Mouse (Mus musculus): ENCODE data around the gene Samd11. TPM values are rescaled to one million over a fixed set of nuclear protein-coding genes. Genes with fewer than 3 reads are reported as not detected.

The Samd11 gene
- 1 to 10 TPM; 4.7 to 5.3 TPM for total RNA-seq (2021)

DNA sequence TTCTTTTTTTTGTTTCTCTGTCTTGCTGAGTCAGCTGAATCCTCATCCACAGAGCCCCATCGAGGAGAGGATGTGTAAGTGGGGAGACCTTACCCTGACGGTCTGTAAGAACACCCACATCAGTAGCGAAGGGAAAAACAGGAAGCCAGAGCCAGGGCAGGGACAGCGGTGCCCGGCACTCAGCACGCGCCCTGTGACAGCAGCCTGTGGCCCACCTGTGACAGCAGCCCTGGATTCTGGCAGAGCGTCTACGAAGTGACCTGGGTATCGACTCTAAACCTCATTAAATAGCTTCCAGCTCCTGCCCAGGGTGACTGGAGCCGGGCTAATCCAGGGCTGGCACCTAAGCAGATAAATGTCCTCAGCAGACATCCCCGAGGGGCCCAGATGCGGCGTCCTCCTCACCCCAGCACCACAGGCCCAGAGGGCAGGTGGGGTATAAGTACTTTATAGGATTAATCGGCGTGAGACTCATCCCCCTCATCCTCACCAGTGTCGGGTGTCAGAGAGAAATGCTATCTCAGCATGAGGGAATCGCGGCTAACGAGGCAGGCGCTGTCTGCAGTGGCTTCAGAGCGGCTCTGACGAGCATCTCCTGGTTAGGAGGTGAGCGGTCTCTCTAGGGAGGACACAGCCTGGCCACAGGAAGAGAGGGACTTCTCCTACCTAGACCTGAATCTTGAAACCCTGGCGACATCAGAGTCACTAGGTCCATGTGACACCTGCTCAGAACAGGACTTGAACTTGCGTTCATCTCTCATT, at the start of gene Samd11:
Gene Samd11, minus strand, starts transcription at position 580 of the 762 bp plus-strand sequence.
- DNase-seq = no peak
- intact Hi-C loops (cut with DNase I) = no loop called here

- intact Hi-C loops (cut with DNase I) = no loop called here
- DNase-seq = no peak
Measured at GRCm38 (mm10) chr4:156254361-156255077, 938 bp downstream of the Samd11 start.

GRCm38 (mm10) chr4:156253043-156253442, 2.4 kb downstream of the Samd11 start:
- DNase-seq = no peak
- intact Hi-C loops (cut with DNase I) = no loop called here

DNA sequence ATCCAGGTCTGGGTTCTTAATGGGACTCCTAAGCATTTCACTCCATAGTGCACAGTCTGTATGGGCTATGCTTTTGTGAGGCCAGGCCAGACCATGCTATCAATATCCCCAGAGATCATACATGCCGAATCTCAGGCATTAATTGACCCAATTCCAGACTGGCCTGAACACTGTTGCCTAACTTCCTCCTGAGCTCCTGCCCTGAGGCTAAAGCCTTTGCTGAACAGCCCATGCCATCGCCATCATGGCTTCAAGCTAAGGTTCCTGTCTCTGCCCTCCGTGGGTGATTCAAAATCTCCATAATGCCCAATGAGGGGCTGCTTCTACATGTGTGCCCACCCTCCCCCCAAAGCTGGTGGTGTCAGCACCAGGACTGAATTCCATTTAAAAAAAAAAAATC, 2.8 kb downstream of the Samd11 start:
- intact Hi-C loops (cut with DNase I) = no loop called here
- DNase-seq = no peak

- no peak for DNase-seq
- intact Hi-C loops (cut with DNase I) = no loop called here
Measured at GRCm38 (mm10) chr4:156252140-156252539, 3.3 kb downstream of the Samd11 start.

DNA sequence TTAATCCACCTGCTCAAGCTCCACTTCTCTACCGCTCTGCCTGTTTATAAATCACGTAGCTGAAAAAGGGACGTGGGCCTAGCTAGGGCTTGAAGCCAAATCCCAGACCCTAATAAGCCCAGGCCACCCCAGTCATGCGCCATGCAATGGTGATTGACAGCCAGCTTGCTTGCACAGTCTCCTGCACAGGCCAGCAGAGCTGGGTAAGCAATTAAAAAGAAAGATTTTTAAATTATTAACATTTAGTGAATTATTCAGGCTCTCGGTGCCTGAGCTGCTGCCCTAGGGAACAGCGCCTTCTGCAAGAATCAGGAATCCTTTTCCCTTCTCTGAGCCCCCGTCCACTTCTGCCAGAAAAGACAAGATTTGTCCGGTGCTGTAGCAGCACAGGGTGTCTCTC, 4.4 kb downstream of the Samd11 start:
- no peak for DNase-seq
- intact Hi-C loops (cut with DNase I) = no loop called here

- intact Hi-C loops (cut with DNase I) = no loop called here
Measured at GRCm38 (mm10) chr4:156249567-156249966, 5.9 kb downstream of the Samd11 start.

DNA sequence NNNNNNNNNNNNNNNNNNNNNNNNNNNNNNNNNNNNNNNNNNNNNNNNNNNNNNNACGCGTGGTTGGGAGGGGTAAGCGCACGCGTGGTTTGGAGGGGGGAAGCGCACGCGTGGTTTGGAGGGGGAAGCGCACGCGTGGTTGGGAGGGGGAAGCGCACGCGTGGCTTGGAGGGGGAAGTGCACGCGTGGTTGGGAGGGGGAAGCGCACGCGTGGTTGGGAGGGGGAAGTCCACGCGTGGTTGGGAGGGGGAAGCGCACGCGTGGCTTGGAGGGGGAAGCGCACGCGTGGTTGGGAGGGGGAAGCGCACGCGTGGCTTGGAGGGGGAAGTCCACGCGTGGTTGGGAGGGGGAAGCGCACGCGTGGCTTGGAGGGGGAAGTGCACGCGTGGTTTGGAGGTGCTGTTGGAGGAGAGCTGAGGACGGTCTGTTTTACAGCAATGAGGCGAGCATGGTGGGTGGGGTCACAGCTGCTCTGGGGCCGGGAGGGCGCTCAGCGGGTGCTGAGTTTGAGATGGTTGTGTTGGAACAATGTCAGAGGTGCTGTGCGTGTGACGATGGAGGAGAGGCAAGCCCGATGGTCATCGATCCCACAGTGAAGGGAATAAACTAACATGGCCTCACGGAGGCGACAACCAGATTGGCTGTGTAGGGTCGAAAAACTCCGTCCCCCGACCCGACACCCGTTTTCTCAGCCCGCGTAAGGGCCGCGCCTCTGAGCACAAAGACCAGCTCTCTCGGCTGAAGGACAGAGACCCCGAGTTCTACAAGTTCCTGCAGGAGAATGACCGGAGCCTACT, 18.6 kb downstream of the Samd11 start:
- DNase-seq = no peak
- intact Hi-C loops (cut with DNase I) = no loop called here

More at GRCm38 (mm10) chr4:156249567-156249966, 5.9 kb downstream of the Samd11 start:
- no peak for DNase-seq

- DNase-seq = peak; percentile 95
- intact Hi-C loops (cut with DNase I) = no loop called here
Measured at GRCm38 (mm10) chr4:156235808-156236533, 19.5 kb downstream of the Samd11 start, which contains the start of gene Noc2l. Noc2l (plus strand) TSS chr4:156236010.

DNA sequence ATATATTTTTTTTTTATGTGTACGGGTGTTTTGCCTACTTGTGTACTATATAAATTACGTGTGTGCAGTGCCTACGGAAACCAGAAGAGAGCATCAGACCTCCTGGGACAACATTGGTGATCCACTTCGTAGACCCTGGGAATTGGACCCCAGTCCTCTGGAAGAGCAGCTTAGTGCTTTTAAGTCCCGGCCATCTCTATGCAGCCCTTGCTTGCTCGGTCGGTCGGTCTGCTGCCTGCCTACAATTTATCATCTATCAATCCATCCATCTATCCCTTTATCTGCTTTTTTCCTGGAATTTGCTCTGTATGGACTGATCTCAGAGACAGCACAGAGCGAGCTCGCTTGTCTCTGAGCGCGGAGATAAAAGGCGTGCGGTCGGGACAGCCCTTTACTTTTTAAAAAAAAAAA, 20.1 kb downstream of the Samd11 start:
- DNase-seq = no peak
- intact Hi-C loops (cut with DNase I) = no loop called here

DNA sequence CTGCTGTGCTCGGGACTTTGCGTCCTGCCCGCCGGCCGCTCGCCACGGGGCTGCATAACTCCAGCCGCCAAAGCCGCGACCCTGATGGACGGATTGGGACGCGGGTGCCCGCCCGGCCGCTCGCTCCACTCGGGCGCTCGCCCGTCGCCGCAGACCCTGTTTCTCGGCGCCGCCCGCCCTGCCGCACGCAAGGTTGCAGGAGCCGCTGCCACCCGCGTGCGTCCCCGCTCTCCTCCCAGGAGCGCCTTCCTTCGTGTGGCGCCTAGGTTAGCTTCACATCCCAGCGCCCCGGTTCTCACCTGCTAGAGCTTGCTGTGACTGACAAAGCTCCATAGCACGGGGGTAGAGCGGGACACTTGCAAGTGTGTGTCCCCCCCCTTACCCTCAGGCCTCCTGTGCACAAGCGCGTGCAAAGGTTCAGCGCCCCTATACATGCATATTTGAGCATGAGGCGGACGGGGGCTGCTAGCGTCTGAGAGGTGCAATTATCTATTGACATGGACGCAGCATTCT, 20.7 kb downstream of the Samd11 start, which contains the start of gene Plekhn1:
Gene Plekhn1, minus strand, starts transcription at position 157 of the 513 bp plus-strand sequence.
- peak; percentile 85 for DNase-seq
- intact Hi-C loops (cut with DNase I) = no loop called here

GRCm38 (mm10) chr4:156234021-156234501, 21.4 kb downstream of the Samd11 start:
- no peak for DNase-seq
- intact Hi-C loops (cut with DNase I) = no loop called here

DNA sequence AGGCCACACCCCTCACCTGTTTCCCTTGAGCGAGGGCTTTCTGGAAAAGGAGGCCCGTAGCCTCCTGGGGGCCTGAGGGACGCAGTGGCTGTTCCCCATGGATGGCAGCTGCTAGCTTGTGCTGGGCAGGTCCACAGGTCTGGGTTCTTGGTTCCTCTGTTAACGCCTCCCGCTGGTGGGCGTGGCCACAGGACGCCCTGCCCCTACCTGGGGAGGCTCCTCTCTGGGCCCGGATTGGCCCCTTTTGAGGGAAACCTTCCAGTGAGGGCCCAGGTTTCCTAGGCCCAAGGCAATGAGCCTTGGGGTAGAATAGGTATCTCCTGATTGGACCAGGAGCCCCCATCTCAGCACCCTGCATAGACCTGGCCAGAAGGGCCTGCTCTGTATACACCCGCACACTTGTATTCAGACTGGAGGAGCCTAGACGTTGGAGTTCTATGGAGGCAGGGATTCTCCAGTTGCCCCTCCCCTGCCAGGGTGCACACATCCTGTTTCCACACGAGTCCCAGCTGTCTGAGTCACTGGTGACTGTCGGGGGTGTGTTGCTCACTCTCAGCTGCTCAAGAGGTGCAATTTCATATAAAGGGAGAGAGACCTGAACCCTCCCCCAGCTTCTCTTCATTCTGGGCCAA, 26.9 kb downstream of the Samd11 start:
- no peak for DNase-seq
- intact Hi-C loops (cut with DNase I) = no loop called here

- intact Hi-C loops (cut with DNase I) = no loop called here
- DNase-seq = no peak
Measured at GRCm38 (mm10) chr4:156227752-156228392, 27.6 kb downstream of the Samd11 start.

GRCm38 (mm10) chr4:156224276-156224675, 31.2 kb downstream of the Samd11 start:
- intact Hi-C loops (cut with DNase I) = no loop called here
- DNase-seq = no peak

GRCm38 (mm10) chr4:156219936-156220335, 35.5 kb downstream of the Samd11 start:
- intact Hi-C loops (cut with DNase I) = no loop called here
- no peak for DNase-seq

GRCm38 (mm10) chr4:156217838-156218237, 37.6 kb downstream of the Samd11 start:
- DNase-seq = no peak
- intact Hi-C loops (cut with DNase I) = no loop called here

DNA sequence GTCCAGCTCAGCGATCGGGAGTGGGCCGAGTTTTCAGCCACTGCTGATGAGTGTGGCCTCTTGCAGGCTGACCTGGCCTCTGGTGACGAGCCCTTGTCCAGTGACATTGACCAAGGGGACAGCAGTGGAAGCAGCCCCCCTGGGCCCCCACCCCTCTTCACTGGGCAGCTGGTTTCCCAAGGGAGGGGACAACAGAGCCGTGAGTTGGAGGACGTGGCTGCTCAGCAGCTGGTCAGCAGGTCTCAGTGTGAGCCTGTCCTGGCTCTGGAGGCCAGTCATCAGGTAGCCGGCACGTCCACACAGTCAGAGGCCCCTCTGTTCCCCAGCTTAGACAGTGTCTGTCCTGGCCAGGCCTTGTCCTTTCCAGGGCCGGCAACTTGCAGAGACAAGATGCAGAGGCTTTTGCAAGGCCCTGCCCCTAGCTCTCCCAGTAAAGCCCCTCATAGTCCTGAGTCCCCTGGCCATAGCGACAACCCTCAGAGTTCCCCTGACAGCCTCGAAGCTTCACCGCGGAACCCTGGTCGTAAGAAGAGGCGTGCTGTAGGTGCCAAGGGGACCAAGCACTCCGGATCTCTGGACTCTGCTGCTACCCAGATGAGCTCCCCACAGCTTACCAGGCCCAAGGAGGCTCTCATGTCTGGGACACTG, 38.3 kb downstream of the Samd11 start:
- no peak for DNase-seq
- intact Hi-C loops (cut with DNase I) = no loop called here

DNA sequence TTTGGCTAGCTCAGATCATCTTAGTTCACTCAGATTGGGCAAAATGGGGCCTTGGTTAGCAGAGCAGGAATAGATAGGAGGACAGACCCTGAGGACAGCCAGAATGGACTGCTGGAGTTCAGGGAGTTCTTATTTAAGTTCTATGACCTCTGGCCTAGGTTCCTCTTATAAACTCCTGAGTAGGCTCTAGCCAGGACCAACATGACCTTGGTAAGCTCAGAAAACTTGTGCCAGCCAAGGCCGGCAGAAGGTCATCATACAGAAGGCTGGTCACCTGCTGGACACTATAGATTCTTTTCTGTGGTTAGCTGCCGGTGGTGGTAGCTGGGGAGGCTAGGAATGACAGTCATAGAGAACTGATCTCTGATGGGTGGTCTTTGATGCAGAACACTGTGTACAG, 39.3 kb downstream of the Samd11 start:
- intact Hi-C loops (cut with DNase I) = no loop called here
- DNase-seq = no peak
